Mouse (Mus musculus): Measurements from ENCODE around the gene Creb5.

Gene Creb5

DNA sequence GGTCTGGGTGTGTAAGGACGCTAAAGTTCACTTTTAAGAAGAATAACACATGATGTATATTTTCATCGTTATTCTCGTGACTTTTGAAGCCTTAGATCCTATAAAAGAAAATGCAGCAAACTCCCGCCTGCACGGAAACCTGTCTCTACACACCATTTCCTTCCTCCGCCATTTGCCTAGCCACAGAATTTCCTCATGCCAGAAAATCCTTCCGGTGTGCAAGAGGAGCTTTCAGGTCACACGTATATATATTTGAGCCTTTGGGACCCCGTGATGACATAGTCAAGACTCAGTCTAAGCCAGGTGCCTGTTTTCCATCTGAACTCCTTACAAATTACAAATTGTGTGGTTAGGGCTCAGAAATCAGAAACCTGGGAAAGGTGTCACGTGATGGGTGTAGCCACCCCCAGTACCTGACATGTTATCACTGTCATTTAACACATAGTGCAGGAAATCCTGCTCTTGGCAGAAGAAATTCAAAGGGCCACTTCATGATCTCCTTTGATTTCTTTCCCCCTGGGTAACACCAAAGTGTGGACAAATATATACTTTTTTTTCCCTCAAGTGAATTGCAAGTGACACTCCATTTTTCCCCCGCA is 158.9 kb downstream of the Creb5 start:
- no peak for DNase-seq

DNA sequence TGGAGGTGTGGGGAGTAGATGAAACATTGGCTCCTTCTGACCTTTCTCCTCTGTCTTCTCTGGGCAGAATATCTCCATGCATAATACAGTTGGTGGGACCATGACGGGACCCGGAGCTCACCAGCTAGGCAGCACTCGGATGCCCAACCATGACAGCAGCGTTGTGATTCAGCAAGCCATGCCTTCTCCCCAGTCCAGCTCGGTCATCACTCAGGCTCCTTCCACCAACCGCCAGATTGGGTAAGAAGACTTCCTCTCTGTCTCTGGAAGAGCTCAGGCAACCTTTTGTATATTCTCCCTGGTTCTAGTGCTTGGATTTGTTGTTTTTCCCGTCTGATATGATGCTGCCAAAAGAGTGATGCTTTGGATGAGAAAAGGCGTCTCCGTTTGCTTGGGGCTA is 160.4 kb downstream of the Creb5 start:
- DNase-seq = no peak

DNA sequence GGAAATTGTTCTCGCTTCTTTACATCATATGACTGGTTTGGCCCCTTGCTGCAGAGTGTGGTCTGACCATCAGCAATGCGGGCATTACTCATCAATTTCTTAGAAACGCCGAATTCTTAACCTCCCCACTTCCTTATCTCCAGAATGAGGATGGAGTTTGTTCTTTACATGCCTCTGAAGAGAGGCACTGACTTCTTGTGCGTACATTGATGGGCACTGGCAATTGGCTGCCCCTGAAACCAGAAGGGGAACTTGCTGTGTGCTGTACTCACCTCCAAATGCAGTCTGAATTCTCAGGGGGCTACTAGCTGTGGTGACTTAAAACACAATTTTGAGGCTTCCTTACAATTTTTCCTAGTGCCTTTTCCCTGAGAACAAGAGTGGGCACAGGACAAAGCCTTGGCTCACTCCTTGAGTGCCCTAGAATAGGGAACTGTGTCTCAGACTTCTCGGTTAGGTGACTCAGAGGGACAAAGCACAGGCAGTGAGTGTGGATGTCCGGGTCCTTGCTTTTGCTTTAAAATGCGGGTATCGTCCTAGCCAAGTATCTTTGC is 161.3 kb downstream of the Creb5 start:
- DNase-seq = no peak

DNA sequence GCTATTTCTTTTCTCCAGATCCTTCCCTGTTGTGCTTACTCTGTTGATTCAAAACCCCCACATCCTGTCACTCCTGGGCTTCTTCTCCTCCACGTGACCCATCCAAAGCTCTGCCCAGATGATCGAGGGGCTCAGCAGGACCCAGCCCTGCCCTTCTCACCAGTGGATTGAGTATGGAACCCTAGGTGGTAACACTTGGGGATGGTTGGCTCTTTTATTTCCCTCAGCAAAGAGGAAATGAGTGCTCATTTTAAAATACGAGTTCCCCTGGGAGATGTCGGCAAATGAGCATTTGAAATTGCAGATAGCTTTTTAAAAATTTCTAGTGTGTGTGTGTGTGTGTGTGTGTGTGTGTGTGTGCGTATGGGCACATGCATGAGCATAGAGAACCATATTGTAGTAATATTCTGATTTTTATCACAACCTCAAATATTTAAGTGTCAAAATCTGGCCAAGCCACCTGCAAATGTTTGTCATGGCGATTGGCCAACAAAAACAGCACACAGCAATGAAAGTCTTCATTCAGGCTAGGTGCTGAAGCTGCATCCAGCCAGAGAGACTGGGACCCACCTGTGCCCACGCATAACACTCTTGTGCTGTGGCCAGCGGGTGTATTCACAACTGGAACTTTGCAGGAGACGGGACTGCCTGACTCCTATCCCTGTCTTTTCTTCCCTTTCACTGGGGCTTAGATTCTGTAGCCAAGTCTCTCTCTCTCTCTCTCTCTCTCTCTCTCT is 162.5 kb downstream of the Creb5 start:
- no peak for DNase-seq

DNA sequence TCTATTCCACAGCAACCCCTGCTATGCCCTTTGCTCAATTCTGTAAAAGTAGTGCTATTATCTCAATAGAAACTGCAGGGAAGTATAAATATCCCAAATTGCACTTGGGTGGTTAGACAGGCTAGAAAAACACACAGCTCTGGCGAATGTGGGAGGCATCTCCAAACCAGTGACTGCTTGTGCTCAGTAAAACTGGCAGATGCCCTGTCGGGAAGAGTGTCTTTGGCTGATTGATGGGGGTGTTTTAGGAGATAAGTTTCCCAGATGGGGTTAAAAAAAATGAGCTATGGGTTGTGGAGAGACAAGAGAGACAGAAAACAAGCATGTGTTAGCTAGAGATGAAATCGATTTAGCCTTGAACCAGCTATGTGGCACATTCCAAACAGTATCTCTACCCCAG is 163.4 kb downstream of the Creb5 start:
- no peak for DNase-seq

DNA sequence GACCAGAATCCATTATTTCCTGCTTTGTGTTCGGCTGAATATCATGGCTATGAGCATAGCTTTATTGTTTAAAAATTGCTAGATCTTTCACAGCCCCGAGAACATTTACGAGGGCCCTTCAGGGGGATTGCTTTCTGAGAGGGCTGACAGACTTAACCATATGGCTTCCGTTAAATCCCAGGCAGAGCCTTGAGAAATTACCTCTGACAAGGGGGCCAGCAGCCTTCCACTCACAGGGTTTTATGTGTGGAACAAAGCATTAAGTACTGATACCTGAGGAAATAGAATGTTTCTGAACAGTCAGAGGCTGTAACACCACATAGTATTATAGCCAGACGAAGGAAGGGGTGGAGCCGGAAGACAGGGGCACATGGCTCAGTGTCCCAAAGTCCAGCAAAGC is 165.2 kb downstream of the Creb5 start:
- no peak for DNase-seq

DNA sequence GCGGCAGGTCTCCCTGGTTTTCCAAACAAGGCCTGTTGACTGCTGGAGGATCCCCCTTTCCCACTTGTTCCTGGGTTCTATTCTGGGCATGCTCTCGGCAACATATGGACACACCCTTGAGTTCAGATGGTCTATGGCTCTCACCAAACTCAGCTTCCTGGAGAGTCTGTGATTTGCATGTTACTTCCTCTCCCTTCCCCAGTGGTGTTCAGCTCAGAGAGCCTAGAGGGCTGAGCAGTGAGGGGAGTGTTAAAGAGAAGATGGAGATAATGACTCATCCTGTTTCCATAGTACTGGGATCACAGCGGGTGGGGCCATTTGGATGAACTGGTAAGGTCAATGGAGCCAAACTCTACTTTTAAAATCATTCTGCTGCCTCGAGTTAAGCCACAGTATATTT is 168.4 kb downstream of the Creb5 start:
- no peak for DNase-seq

DNA sequence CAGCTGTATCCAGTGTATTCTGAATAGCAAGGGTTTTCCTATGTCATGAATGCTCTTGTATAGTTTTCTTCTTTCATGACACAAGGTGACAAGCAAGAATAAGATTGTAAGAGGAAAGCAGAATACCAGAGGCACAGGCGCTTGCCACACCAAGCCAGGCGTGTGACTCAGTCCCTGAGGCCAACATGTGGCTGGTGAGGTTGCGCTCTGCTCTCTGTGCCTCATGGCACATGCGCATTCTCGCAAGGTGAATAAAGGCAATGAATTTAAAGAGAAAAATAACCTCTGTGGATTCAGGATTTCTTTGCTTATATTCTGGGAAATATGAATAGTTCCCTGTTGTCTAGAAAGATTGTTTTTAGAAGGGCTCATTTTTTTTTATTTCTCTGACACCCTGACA is 169.0 kb downstream of the Creb5 start:
- no peak for DNase-seq

DNA sequence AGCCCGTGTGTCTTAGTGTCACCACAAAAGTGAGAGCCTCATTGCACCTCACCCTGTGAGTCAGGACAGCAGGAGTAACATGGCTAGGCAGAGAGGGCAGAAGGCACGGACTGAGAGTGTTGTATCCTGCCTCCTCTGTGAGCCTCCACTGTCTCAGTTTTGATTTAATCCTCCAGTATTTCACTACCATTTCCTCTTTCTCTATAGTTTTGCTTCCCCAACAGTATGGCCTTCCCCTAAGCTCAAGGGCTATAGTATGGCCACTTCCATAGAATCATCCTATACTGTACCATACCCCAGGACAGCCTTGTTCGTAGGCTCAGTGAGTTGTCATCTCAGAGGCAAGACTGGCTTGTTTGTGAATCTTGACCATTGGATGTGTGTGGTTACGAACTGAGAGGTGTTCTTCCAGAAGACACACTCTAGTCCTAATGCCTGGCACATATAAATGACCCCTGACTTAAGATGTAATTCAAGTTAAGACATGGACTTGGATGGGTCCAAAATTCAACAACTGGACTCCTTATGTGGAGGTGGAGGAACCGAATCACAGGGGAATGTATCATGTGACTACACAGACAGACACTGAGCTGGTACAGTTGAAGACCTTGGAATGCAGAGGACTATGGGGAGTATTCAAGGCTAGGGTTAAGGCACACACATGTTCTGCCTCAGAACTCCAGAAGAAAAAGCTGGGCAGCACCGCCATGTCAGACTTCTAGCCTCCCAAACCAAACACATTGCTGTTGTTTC is 173.1 kb downstream of the Creb5 start:
- no peak for DNase-seq

DNA sequence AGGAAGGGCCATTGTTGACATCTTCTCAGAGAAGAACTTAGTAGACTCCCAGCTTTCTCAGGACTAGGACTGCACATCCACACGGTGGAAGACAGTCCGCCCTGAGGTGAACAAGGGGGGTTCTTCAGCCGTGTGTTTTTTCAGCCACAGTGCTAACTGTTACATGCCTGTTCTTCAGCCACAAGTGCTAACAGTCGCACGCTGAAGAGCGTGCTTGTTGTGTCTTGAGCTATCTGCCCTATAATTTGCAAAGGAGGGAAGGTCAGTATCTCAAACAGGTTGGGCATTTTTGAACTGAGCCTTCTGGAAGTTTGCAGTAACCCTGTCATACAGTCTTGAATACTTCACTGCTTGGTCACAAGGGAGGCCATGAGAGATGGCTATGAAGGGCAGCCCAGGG is 174.0 kb downstream of the Creb5 start:
- no peak for DNase-seq

DNA sequence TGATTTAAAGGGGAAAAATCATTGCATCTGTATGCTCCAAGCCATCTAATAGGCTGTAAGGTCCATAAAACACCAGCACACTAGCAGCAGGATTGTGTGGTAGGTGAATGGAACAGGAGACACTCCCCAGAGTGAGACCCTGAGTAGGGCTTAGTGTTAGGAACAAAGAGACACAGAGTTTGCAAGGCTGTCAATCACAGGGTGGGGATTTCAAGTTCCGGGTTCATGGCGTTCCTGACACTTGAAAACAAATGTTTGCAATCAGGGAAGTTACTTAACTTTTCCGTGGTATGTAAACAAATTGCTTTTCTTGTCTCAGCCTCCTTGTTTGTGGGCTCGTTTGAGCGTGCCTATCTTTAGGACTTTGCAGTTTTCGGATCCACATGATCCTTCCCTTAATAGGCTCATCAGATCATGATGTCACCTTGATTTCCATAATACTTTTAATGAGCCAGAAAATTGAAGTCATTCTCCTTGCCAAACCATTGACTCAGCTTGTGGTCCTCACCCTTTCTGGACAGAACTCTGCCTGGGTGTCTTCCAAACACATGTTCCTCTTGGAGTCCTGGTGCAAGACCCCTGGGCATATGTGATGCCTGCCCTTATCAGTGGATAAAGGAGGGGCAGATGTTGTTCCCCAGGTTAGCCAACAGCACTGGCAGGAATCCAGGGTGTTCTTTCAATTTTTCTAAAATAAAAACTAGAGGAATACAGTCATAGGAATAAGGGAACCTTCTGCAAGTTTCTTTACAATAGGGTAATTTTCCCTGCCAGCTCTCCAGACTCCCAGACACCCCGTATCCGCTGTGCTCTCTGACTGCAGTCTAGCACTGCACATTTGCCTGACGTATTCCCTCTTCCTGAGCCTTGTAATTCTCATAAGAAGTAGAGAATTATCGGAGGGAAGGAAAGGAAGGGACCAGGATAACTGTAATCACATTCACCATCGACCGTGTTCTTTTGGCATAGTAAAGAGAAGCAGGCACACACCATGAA is 175.0 kb downstream of the Creb5 start:
- no peak for DNase-seq

DNA sequence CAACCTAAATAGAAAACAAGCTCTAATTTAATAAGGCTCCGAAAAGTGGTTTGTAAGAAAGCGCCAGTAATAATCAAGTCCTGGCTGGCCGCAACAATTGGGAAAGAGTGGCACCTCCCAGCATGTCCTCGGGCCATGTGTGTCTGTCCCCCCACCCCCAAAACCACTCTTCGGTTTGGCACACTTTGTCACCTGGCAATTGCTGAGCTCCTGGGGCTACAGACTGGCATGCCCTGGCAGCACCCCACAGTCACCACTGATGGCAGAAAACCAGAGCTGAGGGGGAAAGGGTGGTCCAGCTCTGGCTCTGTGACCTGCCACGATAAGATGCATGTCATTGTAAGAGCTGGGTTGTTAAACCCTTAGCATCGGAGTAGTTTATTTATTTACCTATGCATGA is 175.7 kb downstream of the Creb5 start:
- peak; percentile 11 for DNase-seq

DNA sequence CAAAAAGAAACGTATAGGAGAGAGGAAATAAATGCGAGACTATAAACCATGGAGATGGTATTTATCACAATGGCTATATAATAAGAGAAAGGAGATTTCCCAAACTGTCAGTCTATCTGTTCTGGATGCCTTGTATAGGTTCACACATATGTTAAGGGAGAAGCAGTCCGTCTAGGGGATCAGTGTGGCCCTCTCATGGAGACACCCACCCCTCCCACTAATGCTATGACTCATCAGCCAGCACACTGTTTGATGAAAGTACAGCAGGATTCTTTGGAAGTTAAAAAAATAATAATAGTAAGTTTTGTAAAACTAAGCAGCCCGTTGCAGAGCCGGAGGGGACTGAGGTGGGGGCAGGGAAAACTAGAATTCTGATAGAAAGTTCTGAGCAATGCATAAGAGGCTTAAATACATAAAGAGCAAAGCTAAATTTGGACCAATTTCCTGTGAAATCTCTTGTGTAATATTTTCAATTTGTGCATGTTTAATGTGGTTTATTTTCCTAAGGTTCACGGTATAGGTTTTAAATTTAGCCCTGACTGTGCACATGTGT is 176.3 kb downstream of the Creb5 start:
- no peak for DNase-seq

DNA sequence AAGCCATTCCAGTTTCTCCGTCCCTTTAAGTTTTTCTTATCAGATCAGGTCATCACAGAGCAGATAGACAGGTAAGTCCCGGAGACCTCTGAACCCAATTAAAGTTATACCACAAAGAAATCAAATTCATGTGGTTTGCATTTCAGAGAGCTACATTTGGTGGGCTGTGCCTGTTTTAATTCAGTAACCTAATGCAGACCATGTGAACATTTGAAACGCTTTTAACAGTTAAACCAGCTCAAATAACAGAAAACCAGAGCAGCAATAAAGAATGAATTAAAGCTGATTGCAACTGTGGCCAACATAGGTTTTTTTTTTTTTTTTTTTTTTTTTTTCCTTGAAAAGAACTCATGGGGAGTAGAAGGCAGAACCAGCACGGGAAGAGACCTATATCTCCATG is 182.1 kb downstream of the Creb5 start:
- DNase-seq = no peak

DNA sequence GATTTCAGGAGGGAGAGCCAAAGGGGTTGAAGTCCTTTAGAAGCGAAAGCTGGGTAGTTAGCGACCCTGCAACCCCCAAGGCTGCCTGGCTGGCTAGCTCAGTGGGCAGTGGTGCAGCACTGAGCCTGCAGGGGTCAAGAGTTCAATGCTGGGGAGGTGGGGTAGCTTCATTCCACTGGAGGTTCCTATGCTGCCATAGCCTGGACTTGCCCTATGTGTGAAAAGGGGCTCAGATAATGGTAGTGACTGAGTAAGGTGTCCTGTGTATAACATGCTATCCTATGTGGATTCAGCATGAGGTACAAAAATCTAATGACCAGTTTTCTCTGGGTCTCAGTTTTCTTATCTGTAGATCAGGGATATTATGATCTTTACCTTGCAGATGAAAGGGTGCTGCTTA is 182.6 kb downstream of the Creb5 start:
- no peak for DNase-seq

DNA sequence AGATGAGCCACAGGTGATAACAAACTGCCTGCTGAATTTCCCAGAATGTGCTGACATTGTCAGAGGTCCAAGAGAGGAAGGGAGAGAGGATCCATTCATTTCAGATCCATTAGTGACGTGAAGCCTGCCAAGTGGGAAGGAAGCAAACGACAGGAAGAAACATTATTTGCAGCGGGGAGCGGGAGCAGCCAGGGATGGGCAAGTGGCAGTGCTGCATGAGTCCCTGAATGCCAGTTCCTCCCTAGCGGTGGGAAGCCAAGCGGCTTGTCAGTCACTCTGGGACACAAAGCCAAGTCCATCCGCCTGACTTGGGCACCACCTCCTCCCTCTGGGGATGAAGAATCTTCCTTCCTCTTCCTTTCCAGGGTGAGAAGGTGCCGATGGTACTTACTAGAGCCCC is 183.5 kb downstream of the Creb5 start:
- DNase-seq = peak; percentile 71

DNA sequence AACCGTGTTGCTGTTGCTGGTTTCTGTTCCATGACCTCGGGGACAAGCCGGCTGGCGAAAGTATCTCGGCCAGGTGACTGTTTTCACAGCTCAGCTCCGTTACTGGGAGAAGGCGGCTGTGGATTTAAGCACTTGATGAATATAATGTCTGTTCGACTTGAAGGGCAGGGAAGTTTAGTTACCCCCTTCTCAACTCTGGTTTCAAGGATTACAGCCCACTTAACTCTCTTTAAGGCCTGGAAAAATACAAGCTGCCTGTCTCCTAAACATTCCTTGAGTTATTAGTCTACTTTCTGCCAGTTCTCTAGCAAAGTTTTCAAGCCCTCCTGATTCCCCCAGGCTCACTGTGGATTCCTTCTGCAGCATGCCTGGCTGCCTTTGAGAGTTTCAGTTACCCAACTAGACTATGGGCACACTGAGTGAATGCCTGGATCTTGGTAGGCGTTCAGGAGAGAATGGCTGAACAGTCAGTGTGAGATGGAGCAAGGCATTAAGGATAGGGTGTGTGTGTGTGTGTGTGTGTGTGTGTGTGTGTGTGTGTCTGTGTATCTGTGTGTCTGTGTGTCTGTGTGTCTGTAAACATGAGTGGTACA is 184.0 kb downstream of the Creb5 start:
- no peak for DNase-seq

DNA sequence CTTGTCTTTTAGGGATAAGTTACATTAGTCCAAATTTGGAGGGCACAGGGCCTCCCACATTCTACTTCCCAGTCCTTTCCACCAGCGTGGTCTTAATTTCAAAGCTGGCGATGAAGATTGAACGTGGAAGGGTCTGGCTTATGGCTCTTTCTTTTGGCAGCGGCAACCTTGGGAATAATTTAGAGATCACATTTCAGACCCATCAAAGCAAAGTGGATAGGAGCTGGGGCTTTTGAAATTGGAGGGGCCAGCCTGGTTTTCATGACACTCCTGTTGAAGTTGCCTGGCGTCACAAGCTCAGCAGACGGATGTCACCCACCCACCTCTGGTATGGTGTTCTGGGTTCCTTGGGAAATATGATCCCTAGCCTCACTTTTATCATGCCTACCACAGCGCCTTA is 185.7 kb downstream of the Creb5 start:
- DNase-seq = no peak

DNA sequence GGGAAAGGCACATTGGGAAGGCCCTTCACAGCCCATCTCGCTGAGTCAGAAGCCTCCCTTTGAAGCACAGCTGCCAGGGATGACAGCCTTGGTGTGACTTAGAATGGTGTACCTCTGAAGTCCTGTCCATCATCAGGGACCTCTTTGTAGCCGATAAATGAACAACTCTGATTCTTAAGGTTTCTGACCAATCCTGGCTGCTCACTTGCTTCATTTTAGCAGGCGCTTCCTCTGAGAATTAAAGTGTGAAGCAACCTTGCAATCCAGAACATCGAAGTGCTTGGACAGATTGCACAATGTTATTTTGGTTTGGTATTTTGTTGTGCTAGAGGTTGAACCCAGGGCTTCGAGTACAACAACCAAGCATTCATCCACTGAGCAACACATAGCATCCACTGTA is 190.4 kb downstream of the Creb5 start:
- DNase-seq = no peak

DNA sequence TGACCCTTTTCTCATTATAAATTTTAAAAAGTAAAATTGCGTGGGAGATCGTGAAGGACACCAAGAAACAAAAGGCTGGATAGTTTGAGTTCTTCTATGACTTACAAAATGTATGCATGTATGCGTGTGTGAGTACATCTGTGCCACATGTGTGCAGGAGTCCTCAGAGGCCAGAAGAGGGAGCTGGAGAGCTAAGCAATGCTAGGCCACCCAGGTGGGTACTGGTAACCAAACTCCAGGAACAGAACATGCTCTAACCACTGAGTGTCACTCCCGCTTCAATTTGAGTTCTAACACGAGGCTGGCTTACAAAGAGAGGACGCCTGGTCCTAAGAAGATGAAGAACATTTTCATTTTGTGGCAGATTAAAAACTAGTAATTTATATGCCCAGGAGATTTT is 203.8 kb downstream of the Creb5 start:
- DNase-seq = no peak

DNA sequence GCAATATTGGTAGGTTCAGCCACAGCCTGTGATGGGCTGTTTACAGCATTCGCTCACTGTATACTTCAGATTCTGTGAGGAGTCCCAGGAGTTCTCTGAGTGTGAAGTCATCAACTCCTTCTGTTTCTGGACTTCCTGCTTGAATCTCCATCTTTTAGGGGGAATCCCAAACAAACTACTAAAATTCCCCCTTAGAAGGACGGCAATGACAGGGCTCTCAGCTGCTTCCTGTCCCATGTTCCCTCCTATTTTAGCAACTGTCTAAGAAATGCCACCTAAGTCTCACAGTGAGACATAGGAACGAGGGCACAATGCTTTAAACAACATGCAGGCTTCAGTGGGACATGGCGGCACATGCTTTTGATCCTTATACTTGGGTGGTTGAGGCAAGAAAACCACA is 204.3 kb downstream of the Creb5 start:
- no peak for DNase-seq

DNA sequence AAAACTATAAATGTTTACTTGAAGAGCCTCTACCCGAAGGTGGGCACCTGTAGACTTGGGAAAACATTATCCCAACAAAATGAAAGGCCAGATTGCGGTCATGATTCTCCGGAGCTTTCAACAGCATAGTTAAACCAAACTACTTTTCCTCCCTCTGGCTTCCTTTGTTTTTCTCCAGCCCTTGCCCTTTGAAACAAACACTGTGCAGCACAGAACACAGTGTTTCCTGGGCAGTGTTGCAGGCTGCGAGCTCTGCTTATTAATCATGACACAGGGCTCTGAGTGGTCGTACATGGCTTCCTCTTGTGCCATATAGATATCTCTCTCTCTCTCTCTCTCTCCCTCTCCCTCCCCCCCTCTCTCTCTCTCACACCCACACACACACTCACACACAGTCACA is 206.8 kb downstream of the Creb5 start:
- DNase-seq = no peak

Measured in cerebellum, adult 11-12 months (tissue).